Mouse (Mus musculus) R1 (cell line): Measurements from ENCODE around the gene Crhr2.

Experiments used
- DNase-seq: peaks from one replicate; pipeline ENCODE4 v3.0.0-alpha.2; 2018; ENCODE audit warnings: low read depth, low spot score

Crhr2 gene

DNA sequence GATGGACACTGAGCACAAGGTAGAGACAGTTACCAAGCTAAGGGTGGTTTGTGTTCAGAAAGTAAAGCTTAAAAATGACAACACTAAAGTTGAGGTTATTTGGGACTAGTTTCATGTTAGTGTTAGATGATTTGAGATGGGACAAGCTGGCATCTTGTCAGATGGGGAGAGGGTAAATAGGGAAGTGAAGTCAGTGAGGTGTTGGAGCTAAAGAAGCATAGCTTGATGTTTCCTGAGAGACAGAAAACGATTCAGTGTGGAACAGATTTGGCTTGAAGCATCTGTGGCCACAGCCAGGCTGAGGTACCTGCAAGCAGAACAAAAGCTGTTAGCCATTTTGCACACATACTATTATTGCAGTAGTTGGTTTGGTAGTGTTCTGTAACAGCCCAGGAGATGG, 87.5 kb downstream of the Crhr2 start:
- no peak for DNase-seq

- DNase-seq = no peak
These were observed 88.3 kb downstream of the Crhr2 start for GRCm38 (mm10) chr6:55044542-55044941.

DNA sequence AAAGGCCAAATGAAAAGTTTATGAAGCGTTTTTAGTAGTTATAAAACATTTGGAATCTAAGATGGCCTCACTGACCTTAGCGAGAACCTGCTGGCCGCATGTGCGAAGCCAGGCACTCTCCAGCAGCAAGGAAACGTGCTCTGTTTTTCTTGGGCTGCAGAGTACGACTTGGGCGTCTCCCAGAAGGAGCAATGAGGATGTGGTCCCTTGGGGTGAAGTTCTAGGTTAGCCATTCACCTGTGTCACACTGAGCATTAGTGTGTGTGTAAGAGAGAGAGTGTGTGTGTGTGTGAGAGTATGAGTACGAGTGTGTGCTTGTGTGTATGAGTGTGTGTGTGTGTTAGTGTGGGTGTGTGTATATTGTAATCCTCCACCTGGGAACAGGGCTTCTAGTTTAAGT, 89.6 kb downstream of the Crhr2 start:
- no peak for DNase-seq
